Mouse (Mus musculus): ENCODE results near the gene Alkbh5. TPM values are rescaled to one million over a fixed set of nuclear protein-coding genes. Genes with fewer than 3 reads are reported as not detected.
"Not testable (repeated sequence)": the region's sequence is repeated elsewhere in the genome, so short reads cannot be mapped to it uniquely, and the experiment has no call there.

Gene Alkbh5
- polyA plus RNA-seq, 1 experiment from 2014 or later: 33.0 TPM

DNA sequence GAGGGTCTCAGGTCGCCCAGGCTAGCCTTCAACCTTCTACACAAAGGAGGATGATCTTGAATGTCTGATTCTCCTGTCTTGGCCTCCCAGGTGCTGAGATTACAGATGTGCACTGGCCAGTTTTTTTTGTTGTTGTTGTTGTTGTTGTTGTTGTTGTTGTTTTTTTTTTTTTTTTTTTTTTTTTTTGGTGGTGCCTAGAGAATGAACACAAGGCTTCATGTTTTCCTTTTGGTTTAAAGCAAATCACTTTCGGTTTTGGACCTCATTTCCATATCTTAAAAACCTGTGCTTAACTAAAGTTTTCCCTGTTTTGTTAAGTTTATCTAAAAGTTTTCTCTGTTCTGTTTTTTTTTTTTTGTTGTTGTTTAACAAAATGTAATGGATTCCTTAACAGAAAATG is 3.4 kb downstream of the Alkbh5 start:
- Histone ChIP-seq H3K9ac (ENCODE audit: low read length) (peak overlapping the region; percentile 88), H3K27ac (ENCODE audit: low read length) (no peak overlapping the region), H3K27me3 (ENCODE audit: control insufficient read depth, insufficient read depth, low read depth, low read length) (no peaks in the 10 kb centered on the region), H3K4me2 (ENCODE audit: low read depth, low read length) (peak overlapping the region; percentile 94), H3K4me1 (replicated peaks; ENCODE audit: control insufficient read depth, insufficient read depth, low read length) (peaks cover 23% of the 10 kb centered on the region), H3K36me3 (ENCODE audit: control insufficient read depth, insufficient read depth, low read length) (peaks cover 5% of the 10 kb centered on the region), H3K4me3 (ENCODE audit: low read length) (peak overlapping the region; percentile 95), H3K9me3 (ENCODE audit: control insufficient read depth, low read length) (no peaks in the 10 kb centered on the region)
- no peak for ATAC-seq (ENCODE audit: low read depth)
- 3% methylated on average over 2 of the region's 2 CpGs for WGBS

DNA sequence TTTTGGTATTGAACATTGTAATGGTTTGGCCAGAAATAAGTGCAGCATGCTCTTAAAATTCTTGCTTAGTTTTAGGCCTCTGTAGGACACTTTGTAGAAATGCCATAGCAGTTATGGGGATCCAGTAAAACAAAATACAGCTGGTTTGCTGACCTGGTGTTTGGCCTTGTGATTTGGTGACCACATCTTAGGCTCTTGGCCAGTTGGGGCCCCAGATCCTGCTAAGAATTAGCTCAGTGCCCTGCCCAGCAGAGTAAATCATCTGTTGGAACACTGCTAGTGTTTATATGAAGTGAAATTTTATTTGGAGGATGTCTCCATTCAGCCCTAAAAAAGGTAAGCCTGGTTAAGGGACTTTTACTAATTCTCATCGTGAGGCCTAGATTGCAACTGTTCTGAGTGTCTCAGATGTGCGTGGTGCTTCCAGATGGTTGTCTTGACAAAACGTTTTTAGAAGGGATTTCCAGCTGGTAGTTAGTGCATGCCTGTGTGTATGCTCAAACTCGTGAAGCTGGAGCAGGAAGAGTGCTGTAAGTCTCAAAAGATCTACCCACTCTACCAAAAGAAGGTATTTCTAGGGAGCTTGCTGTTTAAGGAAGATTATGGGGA is 3.9 kb downstream of the Alkbh5 start:
- no peak overlapping the region; the same call in 1 of the 2 replicates for H3K27ac ChIP-seq (ENCODE audit: low read length)
- no peaks in the 10 kb centered on the region for H3K9me3 ChIP-seq (ENCODE audit: control insufficient read depth, low read length)

DNA sequence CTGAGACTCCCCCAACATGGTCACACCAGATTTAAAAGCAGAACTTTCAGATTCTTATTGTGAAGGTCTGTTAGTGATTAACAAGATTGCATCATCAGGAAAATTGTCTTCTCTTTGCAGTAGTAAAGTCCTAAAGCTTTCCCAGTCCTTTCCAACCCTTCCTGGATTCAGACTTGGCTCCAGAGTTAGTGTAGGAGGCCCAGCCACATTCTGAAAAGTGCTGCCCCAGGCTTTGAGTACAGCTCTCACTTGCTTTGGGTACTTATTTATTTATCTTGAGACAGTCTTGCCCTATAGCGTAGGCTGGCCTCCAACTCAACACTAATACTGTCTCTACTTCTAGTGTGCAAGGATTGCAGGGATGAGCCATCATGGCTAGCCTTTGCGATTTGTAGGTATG is 4.6 kb downstream of the Alkbh5 start:
- H3K4me1 ChIP-seq (replicated peaks; ENCODE audit: control insufficient read depth, insufficient read depth, low read length): peaks cover 29% of the 10 kb centered on the region

More for the DNA sequence above, 3.9 kb downstream of the Alkbh5 start:
- Histone ChIP-seq H3K4me3 (ENCODE audit: low read length) (peak overlapping the region; percentile 49), H3K4me2 (ENCODE audit: low read depth, low read length) (peak overlapping the region; percentile 94), H3K9ac (ENCODE audit: low read length) (peak overlapping the region; percentile 57), H3K4me1 (replicated peaks; ENCODE audit: control insufficient read depth, insufficient read depth, low read length) (peaks cover 26% of the 10 kb centered on the region), H3K27me3 (ENCODE audit: control insufficient read depth, insufficient read depth, low read depth, low read length) (no peaks in the 10 kb centered on the region), H3K36me3 (ENCODE audit: control insufficient read depth, insufficient read depth, low read length) (peaks cover 5% of the 10 kb centered on the region)
- 4% methylated on average over 4 of the region's 4 CpGs for WGBS
- ATAC-seq (ENCODE audit: low read depth): no peak

DNA sequence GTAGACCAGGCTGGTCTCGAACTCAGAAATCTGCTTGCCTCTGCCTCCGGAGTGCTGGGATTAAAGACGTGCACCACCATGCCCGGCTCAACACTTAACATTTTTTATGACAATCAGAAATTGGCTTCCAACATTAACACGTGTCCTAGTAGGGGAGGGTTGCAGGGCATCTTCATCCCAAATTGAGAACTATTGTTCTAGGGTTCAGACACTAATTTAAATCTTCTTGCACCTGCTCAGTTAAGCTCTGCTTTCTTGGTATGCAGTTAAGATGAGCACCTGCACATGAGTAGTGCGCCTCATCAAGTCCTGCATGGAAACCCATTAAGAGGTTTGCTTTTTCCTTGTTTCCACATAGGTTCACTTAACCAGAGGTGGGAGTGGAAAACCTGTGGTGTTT is 5.7 kb downstream of the Alkbh5 start:
- peaks cover 7% of the 10 kb centered on the region for H3K36me3 ChIP-seq (ENCODE audit: control insufficient read depth, insufficient read depth, low read length)
- no peak for ATAC-seq (ENCODE audit: low read depth)
- no peaks in the 10 kb centered on the region for H3K27me3 ChIP-seq (ENCODE audit: control insufficient read depth, insufficient read depth, low read depth, low read length)
- no peak overlapping the region for H3K4me2 ChIP-seq (ENCODE audit: low read depth, low read length)
- H3K4me1 ChIP-seq (replicated peaks; ENCODE audit: control insufficient read depth, insufficient read depth, low read length): peaks cover 27% of the 10 kb centered on the region
- H3K27ac ChIP-seq (ENCODE audit: low read length): no peak overlapping the region
- no peaks in the 10 kb centered on the region for H3K9me3 ChIP-seq (ENCODE audit: control insufficient read depth, low read length)
- no peak overlapping the region for H3K9ac ChIP-seq (ENCODE audit: low read length)
- WGBS: 83% methylated on average over 6 of the region's 6 CpGs
- H3K4me3 ChIP-seq (ENCODE audit: low read length): no peak overlapping the region

More for the DNA sequence above, 4.6 kb downstream of the Alkbh5 start:
- no peaks in the 10 kb centered on the region for H3K27me3 ChIP-seq (ENCODE audit: control insufficient read depth, insufficient read depth, low read depth, low read length)
- H3K4me3 ChIP-seq (ENCODE audit: low read length): peak overlapping the region; percentile 49
- no peak for ATAC-seq (ENCODE audit: low read depth)
- H3K9ac ChIP-seq (ENCODE audit: low read length): peak overlapping the region; percentile 57
- 50% methylated on average over 2 of the region's 2 CpGs for WGBS
- peak overlapping the region; percentile 94 for H3K4me2 ChIP-seq (ENCODE audit: low read depth, low read length)
- peaks cover 7% of the 10 kb centered on the region for H3K36me3 ChIP-seq (ENCODE audit: control insufficient read depth, insufficient read depth, low read length)
- no peaks in the 10 kb centered on the region for H3K9me3 ChIP-seq (ENCODE audit: control insufficient read depth, low read length)
- no peak overlapping the region for H3K27ac ChIP-seq (ENCODE audit: low read length)

DNA sequence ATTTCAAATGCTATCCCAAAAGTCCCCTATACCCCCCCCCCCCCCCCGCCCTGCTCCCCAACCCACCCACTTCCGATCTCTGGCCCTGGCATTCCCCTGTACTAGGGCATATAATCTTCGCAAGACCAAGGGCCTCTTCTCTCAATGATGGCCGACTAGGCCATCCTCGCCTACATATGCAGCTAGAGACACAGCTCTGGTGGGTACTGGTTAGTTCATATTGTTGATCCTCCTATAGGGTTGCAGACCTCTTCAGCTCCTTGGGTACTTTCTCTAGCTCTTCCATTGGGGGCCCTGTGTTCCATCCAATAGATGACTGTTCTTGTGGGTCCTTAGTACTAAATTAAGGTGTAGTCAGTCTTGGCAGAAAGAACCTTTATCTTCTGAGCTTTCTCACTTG is 7.0 kb downstream of the Alkbh5 start:
- not testable (repeated sequence) for H3K4me2 ChIP-seq (ENCODE audit: low read depth, low read length); H3K4me3 ChIP-seq (ENCODE audit: low read length); H3K9ac ChIP-seq (ENCODE audit: low read length); H3K27ac ChIP-seq (ENCODE audit: low read length); H3K27me3 ChIP-seq (ENCODE audit: control insufficient read depth, insufficient read depth, low read depth, low read length); ATAC-seq (ENCODE audit: low read depth); H3K9me3 ChIP-seq (ENCODE audit: control insufficient read depth, low read length)
- WGBS: 90% methylated on average over 5 of the region's 5 CpGs
- Histone ChIP-seq H3K36me3 (ENCODE audit: control insufficient read depth, insufficient read depth, low read length) (peaks cover 10% of the 10 kb centered on the region), H3K4me1 (replicated peaks; ENCODE audit: control insufficient read depth, insufficient read depth, low read length) (peaks cover 27% of the 10 kb centered on the region)

DNA sequence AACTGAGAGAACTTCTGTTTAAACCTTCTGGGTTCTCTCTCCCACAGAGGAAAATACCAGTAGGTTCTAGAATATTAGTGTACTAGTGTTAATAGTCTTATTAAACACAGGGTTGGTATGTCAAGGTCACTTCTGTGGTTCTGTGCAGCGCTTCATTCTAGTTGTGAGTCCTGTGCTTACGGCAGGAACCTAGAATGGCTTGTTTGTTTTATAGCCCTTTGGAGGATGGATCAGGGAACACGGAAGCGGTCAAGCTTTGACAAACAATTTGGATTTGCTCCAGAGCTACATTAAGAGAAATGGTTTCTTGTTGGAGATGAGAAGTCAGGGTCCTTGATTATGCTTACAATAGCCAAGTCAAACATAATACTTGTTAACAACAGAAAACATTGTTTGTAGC is 9.3 kb downstream of the Alkbh5 start:
- no peak for ATAC-seq (ENCODE audit: low read depth)
- H3K27ac ChIP-seq (ENCODE audit: low read length): no peak overlapping the region

DNA sequence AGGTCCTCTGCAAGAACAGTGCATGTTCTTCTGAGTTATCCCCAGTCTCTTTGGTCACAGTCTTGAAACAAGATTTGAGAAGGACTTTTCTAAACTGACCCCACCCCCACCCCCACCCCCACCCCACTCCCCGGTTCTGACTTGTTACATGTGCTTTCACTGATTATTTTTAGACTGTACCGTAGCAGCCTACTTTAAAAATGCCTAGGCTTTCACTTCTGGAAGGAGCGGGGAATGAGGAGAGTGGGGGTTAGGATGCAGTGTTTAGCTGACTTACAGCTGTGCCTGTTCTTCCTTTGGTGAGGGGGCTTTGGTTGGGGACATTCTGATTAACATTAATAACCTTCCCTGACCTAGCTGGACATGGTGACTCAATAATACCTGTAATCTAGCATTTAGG is 11.9 kb downstream of the Alkbh5 start:
- Histone ChIP-seq H3K27me3 (ENCODE audit: control insufficient read depth, insufficient read depth, low read depth, low read length) (no peaks in the 10 kb centered on the region), H3K4me3 (ENCODE audit: low read length) (no peak overlapping the region), H3K27ac (ENCODE audit: low read length) (no peak overlapping the region), H3K9ac (ENCODE audit: low read length) (no peak overlapping the region), H3K4me1 (replicated peaks; ENCODE audit: control insufficient read depth, insufficient read depth, low read length) (peaks cover 6% of the 10 kb centered on the region), H3K4me2 (ENCODE audit: low read depth, low read length) (no peak overlapping the region), H3K36me3 (ENCODE audit: control insufficient read depth, insufficient read depth, low read length) (peaks cover 31% of the 10 kb centered on the region), H3K9me3 (ENCODE audit: control insufficient read depth, low read length) (no peaks in the 10 kb centered on the region)
- no peak for ATAC-seq (ENCODE audit: low read depth)
- WGBS: 88% methylated on average over 3 of the region's 3 CpGs

More for the DNA sequence above, 9.3 kb downstream of the Alkbh5 start:
- Histone ChIP-seq H3K9me3 (ENCODE audit: control insufficient read depth, low read length) (no peaks in the 10 kb centered on the region), H3K4me1 (replicated peaks; ENCODE audit: control insufficient read depth, insufficient read depth, low read length) (peaks cover 18% of the 10 kb centered on the region), H3K4me2 (ENCODE audit: low read depth, low read length) (no peak overlapping the region), H3K36me3 (ENCODE audit: control insufficient read depth, insufficient read depth, low read length) (peaks cover 23% of the 10 kb centered on the region), H3K27me3 (ENCODE audit: control insufficient read depth, insufficient read depth, low read depth, low read length) (no peaks in the 10 kb centered on the region), H3K4me3 (ENCODE audit: low read length) (no peak overlapping the region), H3K9ac (ENCODE audit: low read length) (no peak overlapping the region)
- 38% methylated on average over 4 of the region's 4 CpGs for WGBS

DNA sequence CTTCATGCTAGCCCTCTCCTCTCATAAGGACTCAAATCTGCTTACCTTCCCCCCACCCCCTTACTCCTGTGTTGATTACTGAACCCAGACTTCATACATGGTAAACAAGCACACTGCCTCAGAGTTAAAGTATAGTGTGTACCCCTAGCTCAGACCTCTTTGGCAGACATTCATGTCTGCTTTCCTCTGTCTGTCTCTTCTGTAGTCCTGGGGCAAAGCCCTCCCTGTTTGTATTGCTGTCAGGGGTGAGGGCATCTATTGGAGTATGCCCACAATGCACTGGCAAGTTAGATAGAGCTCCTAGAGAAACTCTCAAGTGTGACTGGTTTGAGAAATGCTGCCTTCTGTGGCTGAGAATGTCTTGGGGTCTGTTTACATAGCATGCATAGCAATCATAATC is 16.9 kb downstream of the Alkbh5 start:
- Histone ChIP-seq H3K36me3 (ENCODE audit: control insufficient read depth, insufficient read depth, low read length) (peaks cover 63% of the 10 kb centered on the region), H3K27ac (ENCODE audit: low read length) (no peak overlapping the region), H3K27me3 (ENCODE audit: control insufficient read depth, insufficient read depth, low read depth, low read length) (no peaks in the 10 kb centered on the region), H3K9me3 (ENCODE audit: control insufficient read depth, low read length) (no peaks in the 10 kb centered on the region), H3K4me2 (ENCODE audit: low read depth, low read length) (no peak overlapping the region), H3K9ac (ENCODE audit: low read length) (no peak overlapping the region), H3K4me3 (ENCODE audit: low read length) (no peak overlapping the region), H3K4me1 (replicated peaks; ENCODE audit: control insufficient read depth, insufficient read depth, low read length) (no peaks in the 10 kb centered on the region)
- no peak for ATAC-seq (ENCODE audit: low read depth)

DNA sequence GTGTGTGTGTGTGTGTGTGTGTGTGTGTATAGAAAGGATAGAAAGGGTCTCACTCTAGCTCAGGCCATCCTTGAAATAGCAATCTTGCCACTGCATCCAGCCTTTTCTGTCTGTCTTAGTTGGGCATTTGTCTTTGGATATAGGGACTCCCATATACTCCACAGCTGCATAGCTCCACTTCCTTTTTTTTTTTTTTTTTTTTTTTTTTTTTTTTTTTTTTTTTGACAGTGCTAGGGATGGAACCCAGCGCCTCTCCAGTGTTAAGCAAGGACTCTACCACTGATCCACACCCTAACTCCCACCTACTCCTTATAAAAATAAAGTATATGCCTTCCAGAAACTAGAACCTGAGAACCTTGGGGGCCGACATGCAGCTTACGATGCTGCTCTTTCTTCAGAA is 21.5 kb downstream of the Alkbh5 start:
- Histone ChIP-seq H3K27ac (ENCODE audit: low read length) (no peak overlapping the region), H3K9me3 (ENCODE audit: control insufficient read depth, low read length) (no peaks in the 10 kb centered on the region), H3K36me3 (ENCODE audit: control insufficient read depth, insufficient read depth, low read length) (peaks cover 40% of the 10 kb centered on the region), H3K4me1 (replicated peaks; ENCODE audit: control insufficient read depth, insufficient read depth, low read length) (no peaks in the 10 kb centered on the region), H3K9ac (ENCODE audit: low read length) (no peak overlapping the region), H3K4me2 (ENCODE audit: low read depth, low read length) (no peak overlapping the region), H3K27me3 (ENCODE audit: control insufficient read depth, insufficient read depth, low read depth, low read length) (no peaks in the 10 kb centered on the region), H3K4me3 (ENCODE audit: low read length) (no peak overlapping the region)
- no peak for ATAC-seq (ENCODE audit: low read depth)
- 79% methylated on average over 3 of the region's 3 CpGs for WGBS

DNA sequence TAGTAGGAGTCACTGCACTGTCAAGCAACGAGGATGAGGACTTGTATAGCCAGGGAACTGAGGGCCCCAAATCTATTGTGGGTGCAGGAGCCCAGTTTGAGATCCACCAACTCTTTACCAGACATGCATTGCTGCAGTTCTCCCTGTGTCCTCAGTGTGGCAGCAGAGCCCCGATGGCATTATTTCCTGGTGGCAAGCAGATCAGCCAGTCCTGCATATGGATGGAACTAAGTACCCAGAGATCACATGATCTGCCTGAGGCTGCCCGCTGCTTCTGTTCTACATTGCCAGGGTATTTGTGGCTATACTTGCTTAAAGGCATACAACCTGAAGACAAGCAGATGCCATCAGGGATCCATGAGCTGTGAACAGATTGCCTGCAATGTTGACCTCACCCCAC is 23.2 kb downstream of the Alkbh5 start:
- no peak overlapping the region for H3K27ac ChIP-seq (ENCODE audit: low read length)
- H3K4me3 ChIP-seq (ENCODE audit: low read length): no peak overlapping the region
- no peak overlapping the region for H3K4me2 ChIP-seq (ENCODE audit: low read depth, low read length)
- peaks cover 30% of the 10 kb centered on the region for H3K36me3 ChIP-seq (ENCODE audit: control insufficient read depth, insufficient read depth, low read length)
- no peaks in the 10 kb centered on the region for H3K9me3 ChIP-seq (ENCODE audit: control insufficient read depth, low read length)
- ATAC-seq (ENCODE audit: low read depth): peak; percentile 36; the same call in 1 of the 2 replicates
- 14% methylated on average over 3 of the region's 3 CpGs for WGBS
- H3K27me3 ChIP-seq (ENCODE audit: control insufficient read depth, insufficient read depth, low read depth, low read length): no peaks in the 10 kb centered on the region
- H3K4me1 ChIP-seq (replicated peaks; ENCODE audit: control insufficient read depth, insufficient read depth, low read length): no peaks in the 10 kb centered on the region
- no peak overlapping the region for H3K9ac ChIP-seq (ENCODE audit: low read length)
